Mouse (Mus musculus) E14TG2a.4 (cell line): ENCODE data around the gene Cd300lg.

Experiments used
- CTCF ChIP-seq: conservative IDR thresholded peaks from 2 replicates; pipeline ENCODE4 v1.5.1; 2014; ENCODE audit warnings: low read length
- NANOG ChIP-seq: IDR thresholded peaks from 2 replicates; pipeline ENCODE4 v1.6.1; 2014; ENCODE audit warnings: borderline replicate concordance, low read length, mixed read lengths
- POU5F1 ChIP-seq: IDR thresholded peaks from 2 replicates; pipeline ENCODE4 v1.6.1; 2014; ENCODE audit warnings: low read length, borderline replicate concordance

GRCm38 (mm10) chr11:101995938-101996337 is 45.4 kb upstream of the Cd300lg start:
- no peak for TF ChIP-seq CTCF
- no peak for TF ChIP-seq POU5F1
- no peak for TF ChIP-seq NANOG
